Mouse (Mus musculus): ENCODE measurements around the gene Padi1.

The Padi1 gene

DNA sequence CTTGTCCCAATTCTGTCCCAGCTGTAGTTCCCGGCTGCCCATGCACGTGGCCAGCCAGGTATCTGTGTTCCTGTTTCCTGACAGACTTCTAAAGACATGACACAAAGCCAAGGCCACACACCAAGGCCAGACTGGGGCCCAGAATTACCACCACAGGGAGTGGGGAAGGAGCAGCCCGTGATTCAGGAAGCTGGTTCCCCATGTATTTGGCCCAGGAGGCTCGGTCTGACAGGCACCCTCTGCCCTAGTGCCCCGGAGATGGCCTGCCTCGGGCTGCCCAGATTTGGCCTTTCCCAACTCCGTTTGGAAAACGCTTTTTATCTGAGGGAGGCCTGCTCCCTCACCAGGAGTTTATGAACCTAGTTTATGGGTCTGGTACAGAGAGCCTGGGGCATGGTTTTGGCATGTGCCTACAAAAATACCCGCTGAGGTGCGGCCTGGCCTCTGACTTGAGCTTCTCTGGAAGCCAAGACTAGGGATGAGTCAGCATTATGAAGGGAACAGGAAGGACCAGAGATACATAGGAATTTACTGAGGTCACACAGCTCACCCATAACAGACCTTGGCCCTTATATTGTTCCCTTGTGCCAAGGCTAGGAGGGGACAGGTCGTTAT is 16.6 kb upstream of the Padi1 start:
- DNase-seq (ENCODE audit: low read depth, low spot score), result no peak

DNA sequence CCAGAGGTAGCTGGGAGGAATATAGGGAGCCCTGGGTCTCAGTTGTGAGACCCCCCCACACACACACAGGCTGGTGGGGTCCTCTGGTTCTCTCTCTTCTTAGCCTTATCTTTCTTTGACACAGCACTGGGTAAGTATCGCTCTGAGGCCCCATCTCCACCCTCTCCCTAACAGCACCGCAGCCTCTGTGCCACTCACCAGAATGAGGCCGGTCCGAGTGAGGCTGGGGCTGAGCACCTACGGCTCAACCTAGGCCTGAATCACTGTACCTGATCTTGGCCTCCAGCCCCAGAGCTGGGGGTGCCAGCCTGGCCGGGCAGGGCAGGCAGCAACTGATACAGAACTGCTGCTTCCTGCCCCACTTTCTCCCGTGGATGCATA is 15.2 kb upstream of the Padi1 start:
- no peak for DNase-seq (ENCODE audit: low read depth, low spot score)

DNA sequence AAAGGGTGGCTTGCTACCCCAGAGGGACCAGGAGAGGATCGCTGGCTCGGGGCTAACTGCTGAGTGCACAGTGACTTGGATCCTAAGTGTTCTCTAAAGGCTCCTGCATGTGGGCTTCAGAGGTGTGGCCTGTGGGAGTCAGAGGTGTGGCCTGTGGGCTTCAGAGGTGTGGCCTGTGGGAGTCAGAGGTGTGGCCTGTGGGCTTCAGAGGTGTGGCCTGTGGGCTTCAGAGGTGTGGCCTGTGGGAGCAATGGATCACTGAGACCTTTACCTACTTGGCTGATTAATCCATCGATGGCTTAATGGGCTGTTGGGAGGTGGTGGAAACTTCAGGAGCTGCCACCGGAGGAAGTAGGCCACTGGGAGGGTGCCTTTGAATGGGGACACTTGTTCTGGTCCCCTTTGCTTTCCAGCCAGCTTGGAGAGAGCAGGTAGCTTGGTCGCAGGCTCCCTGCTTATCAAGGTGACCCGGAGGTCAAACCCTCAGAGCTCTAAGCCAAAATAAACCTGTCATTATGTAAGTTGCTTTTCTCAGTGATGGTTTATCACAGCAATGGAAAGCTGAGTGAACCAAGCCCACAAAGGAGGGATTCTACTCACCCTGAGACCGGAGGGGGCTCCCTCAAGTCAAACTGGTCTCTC is 14.7 kb upstream of the Padi1 start:
- no peak for DNase-seq (ENCODE audit: low read depth, low spot score)

DNA sequence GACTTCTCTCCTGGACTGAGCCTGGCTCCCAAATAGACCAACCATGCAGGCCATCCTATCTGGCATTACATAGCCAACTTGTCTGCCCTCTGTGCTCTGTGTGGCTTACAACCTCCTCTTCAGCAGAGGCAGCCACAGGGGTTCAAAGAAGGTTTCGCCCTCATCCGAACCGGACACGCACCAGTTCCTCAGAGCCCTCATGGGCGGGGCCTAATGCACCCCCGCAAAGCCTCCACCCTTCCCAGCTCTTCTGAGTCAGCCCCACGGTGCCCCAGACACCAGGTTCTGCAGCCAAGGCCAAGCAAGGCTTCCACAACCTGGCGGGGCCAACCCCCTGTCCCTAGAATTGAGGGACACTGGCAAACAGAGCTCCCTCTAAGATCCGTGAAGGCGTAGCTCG is 13.7 kb upstream of the Padi1 start:
- no peak for DNase-seq (ENCODE audit: low read depth, low spot score)

DNA sequence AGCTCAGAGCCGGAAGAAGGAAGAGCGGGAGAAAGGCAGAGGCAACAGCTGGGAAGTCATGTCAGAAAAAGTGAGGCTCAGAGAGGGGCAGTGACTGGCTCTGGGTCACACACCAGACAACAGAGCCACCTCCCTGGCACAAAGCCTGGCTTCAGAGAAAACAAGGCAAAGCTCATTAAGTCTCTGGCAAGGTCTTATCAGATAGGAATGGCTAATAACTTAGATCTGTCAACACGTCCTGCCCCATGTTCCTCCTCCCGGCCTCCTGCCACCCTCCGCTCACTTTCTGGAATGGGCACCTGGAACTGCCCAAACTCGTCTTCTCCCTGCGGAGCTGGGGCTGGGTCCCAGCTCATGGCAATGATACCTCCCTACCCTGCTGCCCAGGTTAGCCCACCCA is 12.2 kb upstream of the Padi1 start:
- no peak for DNase-seq (ENCODE audit: low read depth, low spot score)

DNA sequence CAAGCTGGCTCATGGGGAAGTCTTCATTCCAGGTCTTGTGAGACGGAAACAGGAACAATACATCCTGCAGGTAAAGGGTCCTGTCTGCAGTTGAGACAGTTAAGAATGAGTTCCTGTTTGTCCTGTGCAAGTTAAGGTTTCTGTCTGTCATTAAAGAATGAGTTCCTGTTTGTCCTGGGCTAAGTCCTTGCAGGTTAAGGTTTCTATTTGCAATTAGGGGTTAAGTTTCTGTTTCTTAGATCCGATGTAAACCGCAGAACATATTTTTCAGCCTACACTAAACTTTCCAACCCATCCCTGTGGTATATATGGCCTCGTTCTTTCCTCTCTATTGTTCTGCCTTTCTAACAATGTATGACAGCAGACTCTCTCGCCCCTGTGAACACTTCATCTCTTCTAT is 11.5 kb upstream of the Padi1 start:
- DNase-seq (ENCODE audit: low read depth, low spot score), result no peak

DNA sequence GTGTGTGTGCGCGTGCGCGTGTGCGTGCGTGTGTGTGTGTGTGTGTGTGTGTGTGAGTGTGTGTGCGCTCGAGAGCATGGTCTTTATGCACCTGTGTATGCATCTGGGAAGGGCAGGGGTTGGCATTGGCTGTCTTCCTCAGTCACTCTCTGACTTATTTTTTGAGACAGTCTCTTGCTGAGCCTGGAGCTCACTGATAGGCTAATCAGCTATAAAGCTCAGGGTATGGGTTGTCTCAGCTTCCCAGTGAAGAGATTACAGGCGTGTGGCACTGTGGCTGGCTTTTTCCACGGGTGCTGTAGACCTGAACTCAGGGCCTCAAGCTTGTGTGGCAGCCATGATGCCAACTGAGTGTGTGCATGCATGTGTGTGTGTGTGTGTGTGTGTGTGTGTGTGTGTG is 9.6 kb upstream of the Padi1 start:
- peak; percentile 78 for DNase-seq (ENCODE audit: low read depth, low spot score)

DNA sequence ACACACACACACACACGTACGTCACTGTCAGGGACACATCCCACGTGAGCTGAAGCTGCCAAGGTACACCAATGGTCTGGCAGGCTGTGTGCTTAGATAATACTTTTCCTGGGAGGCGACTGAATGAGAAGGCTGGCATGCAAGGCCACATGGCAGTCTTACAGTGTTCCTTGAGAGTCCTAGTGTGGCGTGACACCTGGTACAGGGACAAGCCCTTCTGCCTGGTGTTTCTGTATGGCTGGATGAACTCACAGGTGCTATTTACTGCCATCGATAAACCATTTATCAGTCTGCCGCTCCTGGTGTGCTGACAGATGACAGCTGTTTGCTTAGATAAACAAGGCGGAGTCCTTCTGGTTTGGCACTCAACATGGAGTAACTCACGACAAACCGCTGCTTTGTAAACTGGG is 8.9 kb upstream of the Padi1 start:
- DNase-seq (ENCODE audit: low read depth, low spot score), result peak; percentile 85

DNA sequence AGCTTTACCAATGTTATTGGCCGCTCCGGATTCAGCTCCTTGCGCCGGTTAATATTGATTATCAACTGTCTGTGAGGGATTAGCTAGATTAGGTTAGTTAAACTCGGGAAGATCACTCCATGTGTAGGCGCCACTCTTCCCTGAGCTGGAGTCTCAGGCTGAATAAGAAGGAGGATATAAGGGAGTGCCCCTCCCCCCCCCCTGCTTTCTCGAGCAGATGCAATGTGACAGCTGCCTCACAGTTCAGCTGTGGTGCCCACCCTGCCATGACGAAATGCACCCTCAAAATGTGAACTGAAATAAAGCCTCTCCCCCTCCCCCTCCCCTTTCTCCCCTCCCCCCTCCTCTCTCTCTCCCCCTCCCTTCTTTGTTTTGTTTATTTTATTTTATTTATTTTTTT is 8.0 kb upstream of the Padi1 start:
- no peak for DNase-seq (ENCODE audit: low read depth, low spot score)

DNA sequence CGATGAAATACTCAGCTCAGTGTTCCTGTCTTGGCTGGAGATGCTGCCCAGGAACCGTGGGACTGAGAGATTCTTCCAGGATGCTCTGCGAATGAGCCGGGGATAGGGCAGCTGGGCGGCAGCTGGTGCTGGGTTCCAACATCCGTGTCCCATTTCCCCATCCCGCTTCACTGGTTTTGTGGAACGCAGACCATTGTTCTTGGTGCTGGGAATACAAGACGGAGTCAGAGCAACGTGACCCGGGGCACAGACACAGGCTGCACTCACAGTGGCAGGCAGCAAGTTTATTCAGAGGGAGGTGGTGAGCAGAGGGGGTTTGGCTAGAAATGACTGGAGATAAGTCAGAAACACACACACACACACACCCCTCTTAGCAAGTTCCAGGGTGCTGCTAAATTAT is 3.7 kb upstream of the Padi1 start:
- DNase-seq (ENCODE audit: low read depth, low spot score), result no peak

DNA sequence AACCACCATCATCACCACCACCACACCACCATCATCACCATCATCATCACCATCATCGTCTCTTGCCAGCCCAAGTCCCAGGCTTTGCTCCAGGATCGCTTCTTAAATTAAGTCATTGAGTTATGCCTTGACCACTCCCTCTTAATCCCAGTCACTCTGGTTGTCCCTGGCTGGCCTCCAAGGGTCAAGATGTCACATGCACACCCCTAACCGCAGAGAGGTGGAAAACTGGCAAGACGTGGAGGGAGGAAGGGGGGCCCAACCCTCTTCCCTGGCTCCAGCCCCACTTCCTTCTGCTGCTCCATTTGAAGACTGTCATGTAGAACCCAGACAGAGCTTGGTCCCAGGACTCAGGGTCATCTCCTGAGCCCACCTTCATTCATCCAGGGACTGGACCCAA is 587 bp downstream of the Padi1 start:
- no peak for DNase-seq (ENCODE audit: low read depth, low spot score)

DNA sequence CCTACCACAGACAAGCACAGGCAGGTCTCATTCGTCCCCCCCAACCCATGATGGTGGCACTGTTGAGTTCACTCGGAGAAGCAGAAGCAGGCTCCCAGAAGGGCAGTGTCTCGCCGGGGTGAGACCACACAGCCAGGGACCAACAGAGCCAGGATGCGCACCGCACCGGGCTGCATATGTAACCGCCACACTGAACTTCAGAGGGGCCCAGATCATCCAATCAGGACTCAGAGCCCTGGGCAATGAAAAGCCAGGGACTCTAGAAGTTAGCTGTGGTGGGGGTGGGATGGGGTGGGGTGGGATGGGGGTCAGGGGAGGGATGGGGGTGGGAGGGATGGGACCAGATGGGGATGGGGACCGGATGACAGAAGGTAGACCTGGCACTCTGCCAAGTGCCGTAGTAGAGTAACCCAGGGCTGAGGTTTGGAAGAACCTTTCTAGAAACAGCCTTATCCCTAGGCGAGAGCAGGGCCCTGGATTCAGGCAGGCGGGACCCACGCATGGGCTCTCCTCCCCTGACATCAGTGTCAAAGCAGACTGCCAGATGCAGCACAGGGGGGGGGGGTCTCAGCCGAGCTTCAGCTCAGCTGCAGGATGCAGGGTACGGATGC is 1.8 kb downstream of the Padi1 start:
- no peak for DNase-seq (ENCODE audit: low read depth, low spot score)

DNA sequence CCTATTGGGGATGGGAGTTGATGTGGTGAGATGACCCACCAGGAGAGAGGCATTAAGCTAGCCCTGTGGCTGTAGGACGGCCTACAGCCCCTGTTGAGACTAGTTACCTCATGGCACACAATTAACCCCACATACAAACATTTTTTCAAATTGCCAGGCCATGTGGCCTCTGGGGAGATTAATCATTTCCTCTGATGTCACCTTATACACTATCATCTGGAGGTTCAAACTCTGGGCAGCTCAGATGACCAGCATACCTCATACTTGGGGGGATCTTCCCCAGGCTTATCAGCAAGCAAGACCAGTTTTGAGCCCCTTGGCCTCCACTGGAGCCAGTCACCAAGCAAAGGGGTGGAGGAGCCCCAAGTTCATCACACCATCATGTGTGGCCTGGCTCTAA is 2.7 kb downstream of the Padi1 start:
- no peak for DNase-seq (ENCODE audit: low read depth, low spot score)

DNA sequence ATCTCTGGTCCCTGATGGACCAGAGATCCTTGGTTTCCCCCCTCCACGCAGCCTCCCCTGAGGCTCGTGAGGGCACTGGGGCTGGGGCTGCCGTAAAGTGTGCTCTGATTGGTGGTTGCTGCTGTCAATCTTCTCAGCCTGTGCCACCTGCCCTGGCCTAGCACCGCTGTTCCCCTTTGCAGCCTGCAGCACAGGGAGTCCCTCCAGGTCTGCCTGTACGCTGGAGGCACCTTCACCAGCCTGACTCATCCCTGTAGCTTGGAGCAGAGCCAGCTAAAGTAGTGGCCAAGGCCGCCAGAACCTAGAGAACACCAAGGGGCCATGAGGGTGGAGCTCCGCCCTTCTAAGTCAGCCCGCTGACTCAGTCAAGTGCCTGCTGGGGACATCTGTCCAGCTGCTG is 7.7 kb downstream of the Padi1 start:
- DNase-seq (ENCODE audit: low read depth, low spot score), result no peak

DNA sequence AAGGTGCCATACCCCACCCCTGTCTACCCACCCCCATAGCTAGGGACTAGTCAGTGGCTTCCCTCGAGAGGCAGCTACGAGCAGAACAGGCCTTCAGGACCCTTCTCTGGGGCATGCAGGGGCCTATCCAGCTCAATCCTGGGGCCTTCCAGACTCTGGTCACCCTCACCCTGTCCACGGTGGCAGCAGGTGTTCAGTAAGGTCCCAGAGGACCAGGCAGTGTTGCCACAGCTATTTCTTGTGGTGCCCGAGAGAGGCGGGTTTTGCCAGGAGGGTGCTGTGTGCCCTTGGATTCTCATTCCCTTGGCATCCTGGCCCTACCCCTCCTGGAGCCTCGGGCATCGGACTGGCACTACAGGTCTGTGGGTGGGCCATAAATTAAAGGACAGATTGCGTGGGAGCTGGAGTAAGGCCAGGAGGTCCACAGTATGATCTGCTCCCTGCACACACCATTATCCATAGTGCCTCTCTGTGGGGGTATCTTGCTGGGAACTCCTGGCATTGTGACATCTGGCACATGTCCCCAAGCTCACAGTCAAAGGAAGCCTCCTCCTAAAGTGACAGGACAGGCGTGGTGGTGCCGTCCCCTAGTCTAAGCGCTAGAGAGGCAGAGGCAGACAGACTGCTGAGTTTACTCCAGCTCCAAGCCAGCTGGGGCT is 9.2 kb downstream of the Padi1 start:
- DNase-seq (ENCODE audit: low read depth, low spot score), result no peak

DNA sequence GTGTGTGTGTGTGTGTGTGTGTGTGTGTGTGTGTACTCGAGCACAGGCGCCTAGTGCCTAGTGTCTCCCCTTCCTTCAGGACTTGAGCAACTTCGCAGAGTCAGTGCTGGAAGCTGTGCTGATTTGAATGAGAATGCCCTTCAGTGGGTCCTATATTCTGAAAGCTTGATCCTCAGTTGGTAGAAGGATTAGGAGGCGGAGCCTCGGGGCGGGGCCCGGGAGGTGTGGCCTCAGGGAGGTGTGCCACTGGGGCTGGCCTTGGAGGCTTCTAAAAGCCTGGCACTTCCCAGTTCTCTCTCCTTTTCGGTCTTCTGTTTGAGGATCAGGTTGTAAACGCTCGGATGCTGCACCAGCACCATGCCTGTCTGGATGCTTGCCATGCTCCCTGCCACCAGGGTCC is 9.9 kb downstream of the Padi1 start:
- no peak for DNase-seq (ENCODE audit: low read depth, low spot score)

DNA sequence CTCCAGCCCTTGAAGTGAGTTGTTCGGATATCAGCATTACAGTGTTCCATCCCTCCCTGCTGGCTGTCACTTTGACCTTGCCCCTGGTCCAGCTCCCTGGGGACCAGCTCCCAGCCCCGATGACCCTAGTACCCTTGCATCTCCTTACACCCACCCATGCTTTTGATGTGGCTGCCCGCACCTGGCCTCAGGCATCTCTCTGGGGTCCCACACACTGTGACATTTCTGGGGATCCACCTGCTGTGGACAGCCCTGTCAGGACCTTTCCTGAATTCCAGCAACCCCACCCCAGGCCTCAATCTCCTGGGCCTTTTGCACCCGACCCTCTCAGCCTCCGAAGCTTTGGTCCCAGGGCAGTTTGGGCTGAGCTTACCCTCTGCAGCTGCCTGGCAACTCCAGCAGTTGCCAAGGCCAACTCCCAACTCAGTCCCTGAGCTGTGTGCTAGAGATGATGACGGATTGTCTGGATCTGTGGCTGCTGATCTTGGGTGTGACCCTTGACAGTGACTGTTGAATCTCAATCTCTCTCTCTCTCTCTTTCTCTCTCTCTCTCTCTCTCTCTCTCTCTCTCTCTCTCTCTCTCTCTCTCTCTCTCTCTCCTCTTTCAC is 11.1 kb downstream of the Padi1 start:
- DNase-seq (ENCODE audit: low read depth, low spot score), result no peak

DNA sequence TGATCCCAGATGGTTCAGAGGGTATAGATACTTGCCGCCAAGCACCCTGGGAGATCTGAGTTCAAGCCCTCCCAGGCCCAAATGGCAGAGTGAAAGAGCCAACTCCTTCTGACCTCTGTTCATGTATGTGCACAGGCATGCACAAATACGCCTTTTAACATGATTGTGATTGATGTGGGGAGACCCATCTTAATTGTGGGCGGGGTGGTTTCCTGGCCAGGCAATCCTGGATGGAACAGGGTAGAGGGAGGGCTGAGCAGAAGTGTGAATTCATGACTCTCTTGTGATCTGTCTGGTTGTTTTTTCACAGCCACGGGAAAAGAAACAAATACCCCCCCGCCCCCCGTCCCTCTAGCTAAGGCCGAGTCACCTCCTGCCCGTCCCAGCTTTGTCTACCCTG is 12.8 kb downstream of the Padi1 start:
- no peak for DNase-seq (ENCODE audit: low read depth, low spot score)

DNA sequence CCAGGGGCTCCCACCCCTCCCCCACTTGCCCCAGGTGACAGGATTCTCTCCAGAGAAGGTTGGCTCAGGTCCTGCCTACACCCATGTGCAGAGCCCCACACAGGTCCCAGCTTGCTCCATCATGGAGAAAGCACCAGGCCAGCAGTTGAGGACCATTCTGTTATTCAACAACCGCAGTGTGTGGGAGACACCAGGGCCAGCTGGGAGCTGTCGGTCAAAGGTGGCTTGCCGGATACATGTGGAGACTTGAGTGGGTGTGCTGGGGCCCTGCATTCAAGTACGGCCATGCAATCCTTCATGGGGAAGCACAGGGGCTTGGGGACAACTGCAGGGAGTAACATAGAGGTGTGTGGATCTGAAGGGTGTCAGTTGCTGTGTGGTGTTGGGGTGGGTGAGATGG is 13.8 kb downstream of the Padi1 start:
- DNase-seq (ENCODE audit: low read depth, low spot score), result no peak

DNA sequence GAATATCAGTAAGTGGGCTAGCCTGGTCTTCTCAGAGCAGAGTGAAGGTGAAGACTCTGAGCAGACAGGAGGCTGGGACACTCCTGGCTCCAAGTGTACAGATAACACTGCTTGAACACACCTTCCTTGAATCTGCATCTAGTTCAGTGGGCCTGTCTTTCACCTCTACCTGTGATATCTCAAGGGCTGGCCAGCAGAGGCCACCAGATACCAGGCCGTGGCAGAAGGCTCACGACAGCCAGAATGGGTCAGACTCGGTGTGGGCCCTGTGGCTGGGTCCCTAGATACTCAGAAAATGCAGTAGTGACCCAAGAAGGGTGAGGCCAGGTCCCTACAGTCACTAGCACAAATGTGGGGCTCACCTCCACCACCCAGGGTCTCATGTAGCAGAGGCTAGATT is 18.3 kb downstream of the Padi1 start:
- DNase-seq (ENCODE audit: low read depth, low spot score), result no peak

DNA sequence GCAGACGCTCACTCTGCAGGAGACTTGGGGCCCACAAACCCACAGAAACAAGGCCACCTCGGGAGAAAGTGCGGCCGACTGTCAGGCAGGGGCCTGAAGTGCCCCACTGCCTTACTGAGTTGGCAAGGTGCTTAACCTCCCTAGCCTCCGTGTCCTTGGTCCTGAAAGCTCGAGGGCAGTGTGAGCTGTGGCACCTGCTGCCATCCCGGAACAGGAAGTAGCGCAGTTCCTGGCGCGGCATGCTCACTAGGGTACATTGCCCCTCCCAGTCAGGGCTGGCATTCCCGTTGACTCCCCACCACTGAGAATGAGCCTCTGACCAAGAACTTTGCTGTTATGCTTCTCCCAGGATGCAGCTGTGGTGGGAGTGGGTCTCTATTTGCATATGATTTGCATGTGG is 19.6 kb downstream of the Padi1 start:
- no peak for DNase-seq (ENCODE audit: low read depth, low spot score)

DNA sequence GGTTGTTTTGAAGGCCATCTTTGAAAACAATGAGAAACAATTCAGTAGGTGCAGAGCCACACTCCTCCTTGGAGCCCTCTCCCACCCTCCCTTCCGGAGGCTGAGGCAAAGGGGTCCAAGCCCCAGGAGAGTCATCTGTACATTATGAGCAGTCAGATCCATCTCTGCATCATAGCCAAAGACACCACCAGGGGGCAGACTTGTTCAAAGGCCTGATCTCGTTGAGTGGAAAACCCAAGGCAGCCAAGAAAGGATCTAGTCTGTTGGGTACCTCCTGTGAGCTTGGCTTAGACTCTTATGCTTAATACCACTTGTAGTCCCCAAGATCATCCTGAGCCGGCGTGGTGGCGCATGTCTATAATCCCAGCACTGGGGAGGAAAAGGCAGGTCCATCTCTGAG is 23.6 kb downstream of the Padi1 start:
- peak; percentile 70 for DNase-seq (ENCODE audit: low read depth, low spot score)

DNA sequence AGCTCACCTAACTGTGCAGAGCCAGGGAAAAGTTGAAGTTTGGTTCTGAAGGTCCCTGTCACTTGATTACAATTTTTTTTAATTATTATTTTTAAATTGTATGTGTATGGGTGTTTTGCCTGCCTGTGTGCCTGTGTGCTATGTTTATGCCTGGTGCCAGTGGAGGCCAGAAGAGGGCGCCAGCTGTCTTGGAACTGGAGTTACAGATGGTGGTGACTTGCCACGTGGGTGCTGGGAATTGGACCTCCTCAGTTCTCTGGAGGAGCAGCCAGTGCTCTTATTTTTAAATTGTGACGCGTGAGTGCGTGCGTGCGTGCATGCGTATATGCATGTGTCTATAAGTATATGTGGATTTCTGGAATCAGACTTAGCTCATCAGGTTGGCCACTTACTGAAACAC is 28.2 kb downstream of the Padi1 start:
- DNase-seq (ENCODE audit: low read depth, low spot score), result no peak

Data from c-Kit-negative CD71-positive TER-119-positive erythroid progenitor cells, embryonic 14.5 days (primary cell).